Mouse (Mus musculus): Measurements from ENCODE around the gene Lingo1. TPM values are rescaled to one million over a fixed set of nuclear protein-coding genes. Genes with fewer than 3 reads are reported as not detected.

The Lingo1 gene
- total and polyA plus RNA-seq, 3 experiments: not detected

GRCm38 (mm10) chr9:56725814-56726213, 70.5 kb downstream of the Lingo1 start:
- DNase-seq (ENCODE audit: extremely low read depth): peak; percentile 49
- in situ Hi-C loops (cut with MboI; ENCODE audit: low pct_ligation_motif_present, low pct_unique_long_range_greater_than_20kb, low sequenced_read_pairs): no loop called here
- no peak overlapping the region for H3K9ac ChIP-seq (ENCODE audit: insufficient read depth, low read depth)
- no peaks in the 10 kb centered on the region for H3K79me2 ChIP-seq (replicated peaks; ENCODE audit: control insufficient read depth, extremely low read depth, insufficient read depth, poor library complexity, severe bottlenecking)
- peaks cover 2% of the 10 kb centered on the region for H3K9me3 ChIP-seq (replicated peaks; ENCODE audit: low read length)
- dilution Hi-C loops (cut with MboI; ENCODE audit: extremely low pct_ligation_motif_present, extremely low pct_unique_long_range_greater_than_20kb, low sequenced_read_pairs): no loop called here
- peaks cover 78% of the 10 kb centered on the region for H3K27me3 ChIP-seq (replicated peaks)
- no peaks in the 10 kb centered on the region for H3K36me3 ChIP-seq (replicated peaks in 1 of 2; ENCODE audit: control insufficient read depth in 1 of 2, insufficient read depth in 1 of 2, low read length in 1 of 2)
- TF ChIP-seq CHD1 (IDR thresholded peaks at IDR 0.05; ENCODE audit: low read depth, low read length) (no peak), PAX5 (IDR thresholded peaks at IDR 0.05; ENCODE audit: low read length) (no peak), POLR2AphosphoS2 (IDR thresholded peaks at IDR 0.05; ENCODE audit: low read depth, low read length) (no peak), IRF4 (IDR thresholded peaks at IDR 0.05; ENCODE audit: low read depth, low read length) (no peak), CTCF (conservative IDR thresholded peaks at IDR 0.05 in 1 of 2, IDR thresholded peaks at IDR 0.05 in 1 of 2; ENCODE audit: low read depth in 2 of 2, low read length in 2 of 2) (peak; percentile 66 to 80; a peak in 3 of 4 replicates), POLR2A (IDR thresholded peaks at IDR 0.05; ENCODE audit: low read depth, low read length) (no peak), TCF12 (IDR thresholded peaks at IDR 0.05; ENCODE audit: low read depth, low read length) (no peak), MYC (IDR thresholded peaks at IDR 0.05; ENCODE audit: low read depth, low read length) (no peak), RAD21 (IDR thresholded peaks at IDR 0.05; ENCODE audit: low read depth, low read length) (peak; percentile 62), MAFK (IDR thresholded peaks at IDR 0.05; ENCODE audit: insufficient replicate concordance, low read length) (no peak), RCOR1 (conservative IDR thresholded peaks at IDR 0.05; ENCODE audit: low read depth, low read length) (no peak), EP300 (IDR thresholded peaks at IDR 0.05; ENCODE audit: low read length) (no peak), JUN (IDR thresholded peaks at IDR 0.05; ENCODE audit: insufficient read depth, low read depth, low read length) (no peak), BHLHE40 (IDR thresholded peaks at IDR 0.05; ENCODE audit: low read depth, low read length) (no peak), USF1 (IDR thresholded peaks at IDR 0.05; ENCODE audit: low read depth, low read length) (no peak), HCFC1 (IDR thresholded peaks at IDR 0.05; ENCODE audit: low read depth, low read length) (no peak), GABPA (IDR thresholded peaks at IDR 0.05; ENCODE audit: insufficient replicate concordance, low read depth, low read length) (no peak), SMC3 (IDR thresholded peaks at IDR 0.05; ENCODE audit: low read depth, low read length) (peak; percentile 80), USF2 (conservative IDR thresholded peaks at IDR 0.05; ENCODE audit: low read depth, low read length) (no peak), UBTF (IDR thresholded peaks at IDR 0.05; ENCODE audit: low read depth, low read length) (no peak), ELF1 (IDR thresholded peaks at IDR 0.05; ENCODE audit: low read depth, low read length) (no peak)
- H3K27ac ChIP-seq (ENCODE audit: insufficient read depth, low read depth): no peak overlapping the region
- no peak overlapping the region for H3K4me3 ChIP-seq (replicated peaks in 1 of 3; ENCODE audit: low read depth in 2 of 3, low read length in 2 of 3, poor library complexity in 1 of 3)
- H3K4me2 ChIP-seq (ENCODE audit: insufficient read depth, low read depth, poor library complexity, severe bottlenecking): no peak overlapping the region
- H3K4me1 ChIP-seq (ENCODE audit: control insufficient read depth in 1 of 2, insufficient read depth in 2 of 2): no peaks in the 10 kb centered on the region

- TF ChIP-seq MAX (IDR thresholded peaks at IDR 0.05; ENCODE audit: low read length) (no peak), EP300 (IDR thresholded peaks at IDR 0.05; ENCODE audit: low read length) (no peak), MAFK (IDR thresholded peaks at IDR 0.05; ENCODE audit: insufficient replicate concordance, low read length) (no peak), GABPA (IDR thresholded peaks at IDR 0.05; ENCODE audit: insufficient replicate concordance, low read depth, low read length) (no peak), JUN (IDR thresholded peaks at IDR 0.05; ENCODE audit: insufficient read depth, low read depth, low read length) (no peak), ETS1 (conservative IDR thresholded peaks at IDR 0.05; ENCODE audit: low read depth, low read length) (no peak), ZNF384 (IDR thresholded peaks at IDR 0.05; ENCODE audit: low read depth, low read length) (no peak), MYC (IDR thresholded peaks at IDR 0.05; ENCODE audit: low read depth, low read length) (no peak), SMC3 (IDR thresholded peaks at IDR 0.05; ENCODE audit: low read depth, low read length) (no peak), RAD21 (IDR thresholded peaks at IDR 0.05; ENCODE audit: low read depth, low read length) (no peak), UBTF (IDR thresholded peaks at IDR 0.05; ENCODE audit: low read depth, low read length) (no peak), NELFE (IDR thresholded peaks at IDR 0.05; ENCODE audit: low read depth, low read length) (no peak), MAZ (IDR thresholded peaks at IDR 0.05; ENCODE audit: low read depth, low read length) (no peak), POLR2AphosphoS2 (IDR thresholded peaks at IDR 0.05; ENCODE audit: low read depth, low read length) (no peak), RCOR1 (conservative IDR thresholded peaks at IDR 0.05; ENCODE audit: low read depth, low read length) (no peak), POLR2A (IDR thresholded peaks at IDR 0.05; ENCODE audit: low read depth, low read length) (no peak), KAT2A (IDR thresholded peaks at IDR 0.05; ENCODE audit: insufficient replicate concordance, low read length) (no peak), MXI1 (IDR thresholded peaks at IDR 0.05; ENCODE audit: low read depth, low read length) (no peak), BHLHE40 (IDR thresholded peaks at IDR 0.05; ENCODE audit: low read depth, low read length) (no peak)
- Histone ChIP-seq H3K9me3 (replicated peaks; ENCODE audit: low read length) (no peaks in the 10 kb centered on the region), H3K9ac (ENCODE audit: insufficient read depth, low read depth) (no peak overlapping the region), H3K27ac (ENCODE audit: insufficient read depth, low read depth) (no peak overlapping the region), H3K36me3 (replicated peaks in 1 of 2; ENCODE audit: control insufficient read depth in 1 of 2, insufficient read depth in 1 of 2, low read length in 1 of 2) (no peaks in the 10 kb centered on the region), H3K4me3 (replicated peaks in 1 of 3; ENCODE audit: low read depth in 2 of 3, low read length in 2 of 3, poor library complexity in 1 of 3) (no peak overlapping the region), H3K27me3 (replicated peaks) (peaks cover 61% of the 10 kb centered on the region), H3K4me1 (ENCODE audit: control insufficient read depth in 1 of 2, insufficient read depth in 2 of 2) (no peaks in the 10 kb centered on the region), H3K79me2 (replicated peaks; ENCODE audit: control insufficient read depth, extremely low read depth, insufficient read depth, poor library complexity, severe bottlenecking) (no peaks in the 10 kb centered on the region), H3K4me2 (ENCODE audit: insufficient read depth, low read depth, poor library complexity, severe bottlenecking) (no peak overlapping the region)
- DNase-seq (ENCODE audit: extremely low read depth): no peak
- in situ Hi-C loops (cut with MboI; ENCODE audit: low pct_ligation_motif_present, low pct_unique_long_range_greater_than_20kb, low sequenced_read_pairs): no loop called here
- dilution Hi-C loops (cut with MboI; ENCODE audit: extremely low pct_ligation_motif_present, extremely low pct_unique_long_range_greater_than_20kb, low sequenced_read_pairs): no loop called here
These were observed 74.0 kb downstream of the Lingo1 start for GRCm38 (mm10) chr9:56722089-56722825.
